Mouse (Mus musculus) bone marrow macrophage, adult 2 months (primary cell): Measurements from ENCODE around the gene Sorcs3.

Experiments used
- CTCF ChIP-seq: IDR thresholded peaks from 2 replicates; pipeline ENCODE4 v1.5.1; 2012; ENCODE audit warnings: low read depth, mild to moderate bottlenecking, low read length, moderate library complexity
- POLR2A ChIP-seq: IDR thresholded peaks from 2 replicates; pipeline ENCODE4 v1.6.1; 2012; ENCODE audit warnings: mild to moderate bottlenecking, low read depth, low read length, borderline replicate concordance

GRCm38 (mm10) chr19:48727048-48727447 is 521.2 kb downstream of the Sorcs3 start:
- no peak for TF ChIP-seq CTCF
- TF ChIP-seq POLR2A, result no peak
